ENCODE assay signal across 8 mouse cellular contexts in genomic region chr6:55520237-55521095, GRCm38 (mm10).
DNase-seq lines count a peak whose midpoint lies in the region; ATAC-seq and TF ChIP-seq lines count a peak whose summit lies in the region.

No protein-coding gene starts in this region.

- 49% methylated on average over 11 of the region's 11 CpGs for WGBS in heart, embryonic 10.5 days
- 59% methylated on average over 10 of the region's 11 CpGs for WGBS in limb, embryonic 14.5 days

- peak overlapping the region; percentile 3; the same call in 1 of the 2 replicates for H3K4me2 ChIP-seq in limb, embryonic 14.5 days (replicated peaks; ENCODE audit: low read depth, low read length, severe bottlenecking)

- H3K27me3 ChIP-seq in megakaryocyte, embryonic 14.5 days (replicated peaks), result peaks cover 4% of the 10 kb centered on the region
- H3K27me3 ChIP-seq in heart, embryonic 10.5 days (ENCODE audit: insufficient read depth, poor library complexity, severe bottlenecking), result no peaks in the 10 kb centered on the region
- H3K27me3 ChIP-seq in limb, embryonic 14.5 days (ENCODE audit: control insufficient read depth, insufficient read depth, low read length), result no peaks in the 10 kb centered on the region

- no peaks in the 10 kb centered on the region for H3K9me3 ChIP-seq in megakaryocyte, embryonic 14.5 days
- no peaks in the 10 kb centered on the region for H3K9me3 ChIP-seq in heart, embryonic 10.5 days
- no peaks in the 10 kb centered on the region for H3K9me3 ChIP-seq in limb, embryonic 14.5 days (ENCODE audit: control insufficient read depth, low read length)

- no peak overlapping the region for H3K9ac ChIP-seq in limb, embryonic 14.5 days (ENCODE audit: low read depth, low read length, severe bottlenecking)

- peaks cover 9% of the 10 kb centered on the region for H3K4me1 ChIP-seq in megakaryocyte, embryonic 14.5 days
- H3K4me1 ChIP-seq in heart, embryonic 10.5 days, result no peaks in the 10 kb centered on the region
- H3K4me1 ChIP-seq in limb, embryonic 14.5 days (ENCODE audit: control insufficient read depth, insufficient read depth, low read length), result no peaks in the 10 kb centered on the region

- TF ChIP-seq POLR2A in limb, embryonic 14.5 days (IDR thresholded peaks at IDR 0.05; ENCODE audit: borderline replicate concordance, extremely low read depth, insufficient read depth, insufficient read length), result no peak

- H3K4me3 ChIP-seq in megakaryocyte, embryonic 14.5 days (replicated peaks), result peak overlapping the region; percentile 39
- peak overlapping the region; percentile 46 for H3K4me3 ChIP-seq in heart, embryonic 10.5 days
- H3K4me3 ChIP-seq in limb, embryonic 14.5 days (replicated peaks; ENCODE audit: low read length), result no peak overlapping the region

- no peaks in the 10 kb centered on the region for H3K36me3 ChIP-seq in megakaryocyte, embryonic 14.5 days (replicated peaks; ENCODE audit: low read length)
- no peaks in the 10 kb centered on the region for H3K36me3 ChIP-seq in heart, embryonic 10.5 days
- H3K36me3 ChIP-seq in limb, embryonic 14.5 days (ENCODE audit: control insufficient read depth, insufficient read depth, low read length), result no peaks in the 10 kb centered on the region

- peak; percentile 85 for DNase-seq in embryo, embryonic 10 days (ENCODE audit: low spot score)
- DNase-seq in heart, embryonic 10.5 days (ENCODE audit: low spot score), result no peak
- peak; percentile 9 to 42 for DNase-seq in kidney, adult 8-10 months
- DNase-seq in limb, embryonic 14.5 days (ENCODE audit: low spot score), result peak; percentile 88
- peak; percentile 70 for DNase-seq in retina, embryonic 14.5 days (ENCODE audit: low spot score)
- no peak for DNase-seq in spleen, postnatal 14 days (ENCODE audit: low spot score in 2 of 2)

- 0 out of 2 replicates have a peak overlapping the region, but pooled peaks have one; percentile 47 for H3K27ac ChIP-seq in heart, embryonic 10.5 days
- no peak overlapping the region for H3K27ac ChIP-seq in limb, embryonic 14.5 days (replicated peaks; ENCODE audit: low read depth, low read length)

- ATAC-seq in megakaryocyte, adult 5-6 weeks (ENCODE audit: poor library complexity, severe bottlenecking), result no peak
- ATAC-seq in limb, embryonic 14.5 days (ENCODE audit: low FRiP score, low read depth), result peak; percentile 63; the same call in 1 of the 2 replicates

Comparison
In these comparisons a context has a peak if more than half of its experiments do, and no peak if none do; other contexts are left out.
1. DNase-seq: peak in embryo, embryonic 10 days (single experiment), kidney, adult 8-10 months (2 of 2), limb, embryonic 14.5 days (single experiment) and retina, embryonic 14.5 days (single experiment); none in heart, embryonic 10.5 days (single experiment) and spleen, postnatal 14 days (0 of 2).